Mouse (Mus musculus): ENCODE measurements around the gene Carhsp1. TPM values are rescaled to one million over a fixed set of nuclear protein-coding genes. Genes with fewer than 3 reads are reported as not detected.

Gene Carhsp1
- polyA plus RNA-seq, 1 experiment from 2014 or later = 89.9 TPM

- H3K4me3 ChIP-seq (replicated peaks; ENCODE audit: low read length) = no peak overlapping the region
- no peak overlapping the region for H3K27ac ChIP-seq (ENCODE audit: low read length)
- no peaks in the 10 kb centered on the region for H3K9me3 ChIP-seq (replicated peaks; ENCODE audit: control insufficient read depth, low read length)
- 71% methylated on average over 4 of the region's 4 CpGs for WGBS
- no peaks in the 10 kb centered on the region for H3K36me3 ChIP-seq (ENCODE audit: control insufficient read depth, insufficient read depth, low read length)
- ATAC-seq (ENCODE audit: insufficient read depth, low FRiP score) = no peak
- no peak overlapping the region for H3K4me2 ChIP-seq (ENCODE audit: low read depth, low read length)
- H3K9ac ChIP-seq (ENCODE audit: low read length) = 0 out of 2 replicates have a peak overlapping the region, but pooled peaks have one; percentile 2
- H3K27me3 ChIP-seq (ENCODE audit: control insufficient read depth, insufficient read depth, low read length) = no peaks in the 10 kb centered on the region
- H3K4me1 ChIP-seq (ENCODE audit: control insufficient read depth, insufficient read depth, low read length) = peaks cover 4% of the 10 kb centered on the region
Measured at GRCm38 (mm10) chr16:8678676-8679075, 6.7 kb upstream of the Carhsp1 start.

DNA sequence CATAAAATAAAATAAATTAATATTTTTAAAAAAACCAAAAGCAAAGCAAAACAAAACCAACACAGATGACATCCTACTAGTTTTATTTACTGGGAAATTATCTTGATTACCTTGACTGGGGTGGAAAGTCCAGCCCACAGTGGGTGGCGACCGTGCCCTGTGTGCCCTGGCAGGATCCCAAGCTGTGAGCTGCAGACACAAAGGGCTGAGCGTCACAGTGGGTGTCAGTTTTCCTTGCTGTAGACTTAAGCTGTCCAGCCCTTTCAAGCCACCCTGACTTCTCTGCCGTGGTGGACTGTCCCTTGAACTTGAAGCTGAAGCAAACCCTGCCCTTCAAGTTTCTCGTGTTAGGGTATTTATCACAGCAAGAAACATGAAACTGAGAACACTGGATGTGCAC, 6.1 kb upstream of the Carhsp1 start:
- Histone ChIP-seq H3K4me2 (ENCODE audit: low read depth, low read length) (no peak overlapping the region), H3K9ac (ENCODE audit: low read length) (no peak overlapping the region), H3K36me3 (ENCODE audit: control insufficient read depth, insufficient read depth, low read length) (no peaks in the 10 kb centered on the region), H3K4me1 (ENCODE audit: control insufficient read depth, insufficient read depth, low read length) (peaks cover 4% of the 10 kb centered on the region), H3K27me3 (ENCODE audit: control insufficient read depth, insufficient read depth, low read length) (no peaks in the 10 kb centered on the region), H3K9me3 (replicated peaks; ENCODE audit: control insufficient read depth, low read length) (no peaks in the 10 kb centered on the region), H3K4me3 (replicated peaks; ENCODE audit: low read length) (no peak overlapping the region), H3K27ac (ENCODE audit: low read length) (no peak overlapping the region)
- no peak for ATAC-seq (ENCODE audit: insufficient read depth, low FRiP score)
- 52% methylated on average over 5 of the region's 5 CpGs for WGBS

DNA sequence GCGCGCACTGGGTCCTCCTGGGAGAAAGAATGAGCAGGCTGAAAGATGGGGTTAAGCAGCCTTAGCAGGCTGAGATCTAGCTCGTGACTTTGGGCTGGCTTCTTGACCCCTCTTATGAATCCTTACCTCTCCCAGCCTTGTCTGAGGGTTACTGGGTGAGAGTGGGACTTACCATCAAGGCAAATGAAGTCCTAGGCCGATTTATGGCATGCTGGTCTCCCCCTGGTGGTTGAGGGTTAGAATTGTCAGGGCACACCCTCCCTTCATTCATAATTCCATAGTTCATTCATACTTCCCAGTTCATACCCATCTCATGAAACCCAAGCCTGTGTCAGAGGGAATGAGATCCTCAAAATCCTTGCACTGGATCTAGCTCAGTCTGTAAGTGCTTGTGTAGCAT, 4.8 kb upstream of the Carhsp1 start:
- no peak overlapping the region for H3K9ac ChIP-seq (ENCODE audit: low read length)
- no peak for ATAC-seq (ENCODE audit: insufficient read depth, low FRiP score)
- H3K4me2 ChIP-seq (ENCODE audit: low read depth, low read length) = no peak overlapping the region
- no peaks in the 10 kb centered on the region for H3K36me3 ChIP-seq (ENCODE audit: control insufficient read depth, insufficient read depth, low read length)
- no peak overlapping the region for H3K4me3 ChIP-seq (replicated peaks; ENCODE audit: low read length)
- no peaks in the 10 kb centered on the region for H3K27me3 ChIP-seq (ENCODE audit: control insufficient read depth, insufficient read depth, low read length)
- WGBS = 46% methylated on average over 4 of the region's 4 CpGs
- H3K27ac ChIP-seq (ENCODE audit: low read length) = no peak overlapping the region
- no peaks in the 10 kb centered on the region for H3K9me3 ChIP-seq (replicated peaks; ENCODE audit: control insufficient read depth, low read length)
- peaks cover 4% of the 10 kb centered on the region for H3K4me1 ChIP-seq (ENCODE audit: control insufficient read depth, insufficient read depth, low read length)

GRCm38 (mm10) chr16:8676228-8676627, 4.3 kb upstream of the Carhsp1 start:
- Histone ChIP-seq H3K27ac (ENCODE audit: low read length) (no peak overlapping the region), H3K4me3 (replicated peaks; ENCODE audit: low read length) (no peak overlapping the region), H3K4me1 (ENCODE audit: control insufficient read depth, insufficient read depth, low read length) (peaks cover 4% of the 10 kb centered on the region), H3K4me2 (ENCODE audit: low read depth, low read length) (no peak overlapping the region), H3K9me3 (replicated peaks; ENCODE audit: control insufficient read depth, low read length) (no peaks in the 10 kb centered on the region), H3K27me3 (ENCODE audit: control insufficient read depth, insufficient read depth, low read length) (no peaks in the 10 kb centered on the region), H3K36me3 (ENCODE audit: control insufficient read depth, insufficient read depth, low read length) (no peaks in the 10 kb centered on the region), H3K9ac (ENCODE audit: low read length) (no peak overlapping the region)
- WGBS = 80% methylated on average over 2 of the region's 2 CpGs
- no peak for ATAC-seq (ENCODE audit: insufficient read depth, low FRiP score)

- WGBS = 73% methylated on average over 8 of the region's 8 CpGs
- Histone ChIP-seq H3K4me1 (ENCODE audit: control insufficient read depth, insufficient read depth, low read length) (peaks cover 9% of the 10 kb centered on the region), H3K27me3 (ENCODE audit: control insufficient read depth, insufficient read depth, low read length) (no peaks in the 10 kb centered on the region), H3K9me3 (replicated peaks; ENCODE audit: control insufficient read depth, low read length) (no peaks in the 10 kb centered on the region), H3K9ac (ENCODE audit: low read length) (no peak overlapping the region), H3K27ac (ENCODE audit: low read length) (no peak overlapping the region), H3K36me3 (ENCODE audit: control insufficient read depth, insufficient read depth, low read length) (no peaks in the 10 kb centered on the region), H3K4me3 (replicated peaks; ENCODE audit: low read length) (no peak overlapping the region), H3K4me2 (ENCODE audit: low read depth, low read length) (no peak overlapping the region)
- ATAC-seq (ENCODE audit: insufficient read depth, low FRiP score) = no peak
Measured at GRCm38 (mm10) chr16:8675559-8675958, 3.6 kb upstream of the Carhsp1 start.

- Histone ChIP-seq H3K4me2 (ENCODE audit: low read depth, low read length) (no peak overlapping the region), H3K9ac (ENCODE audit: low read length) (no peak overlapping the region), H3K27me3 (ENCODE audit: control insufficient read depth, insufficient read depth, low read length) (no peaks in the 10 kb centered on the region), H3K36me3 (ENCODE audit: control insufficient read depth, insufficient read depth, low read length) (no peaks in the 10 kb centered on the region), H3K9me3 (replicated peaks; ENCODE audit: control insufficient read depth, low read length) (no peaks in the 10 kb centered on the region), H3K27ac (ENCODE audit: low read length) (no peak overlapping the region), H3K4me1 (ENCODE audit: control insufficient read depth, insufficient read depth, low read length) (peaks cover 23% of the 10 kb centered on the region), H3K4me3 (replicated peaks; ENCODE audit: low read length) (no peak overlapping the region)
- 4% methylated on average over 8 of the region's 8 CpGs for WGBS
- no peak for ATAC-seq (ENCODE audit: insufficient read depth, low FRiP score)
Measured at GRCm38 (mm10) chr16:8674165-8674564, 2.2 kb upstream of the Carhsp1 start.

DNA sequence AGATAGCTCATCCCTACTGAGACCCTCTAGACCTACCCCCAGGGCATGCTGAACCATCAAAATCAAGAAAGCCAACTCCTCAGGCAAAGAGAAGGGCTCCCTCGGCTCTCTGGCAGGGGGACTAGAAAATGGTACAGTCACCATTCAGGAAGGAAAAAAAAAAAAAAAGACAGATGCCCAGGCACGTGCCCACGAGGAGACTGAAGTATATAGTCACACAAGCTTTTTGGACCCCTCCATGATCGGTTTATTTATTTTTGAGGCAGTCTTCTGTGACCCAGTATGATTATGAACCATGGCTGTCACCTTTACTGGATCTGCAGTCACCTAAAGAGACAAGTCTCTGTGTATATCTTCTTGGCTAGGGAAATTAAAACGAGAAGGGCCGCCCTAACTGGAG, 1.4 kb upstream of the Carhsp1 start:
- no peak overlapping the region for H3K4me2 ChIP-seq (ENCODE audit: low read depth, low read length)
- H3K36me3 ChIP-seq (ENCODE audit: control insufficient read depth, insufficient read depth, low read length) = no peaks in the 10 kb centered on the region
- no peak overlapping the region for H3K27ac ChIP-seq (ENCODE audit: low read length)
- no peaks in the 10 kb centered on the region for H3K27me3 ChIP-seq (ENCODE audit: control insufficient read depth, insufficient read depth, low read length)
- H3K9ac ChIP-seq (ENCODE audit: low read length) = no peak overlapping the region
- no peaks in the 10 kb centered on the region for H3K9me3 ChIP-seq (replicated peaks; ENCODE audit: control insufficient read depth, low read length)
- peaks cover 25% of the 10 kb centered on the region for H3K4me1 ChIP-seq (ENCODE audit: control insufficient read depth, insufficient read depth, low read length)
- no peak overlapping the region for H3K4me3 ChIP-seq (replicated peaks; ENCODE audit: low read length)
- 59% methylated on average over 6 of the region's 6 CpGs for WGBS
- ATAC-seq (ENCODE audit: insufficient read depth, low FRiP score) = no peak

- H3K36me3 ChIP-seq (ENCODE audit: control insufficient read depth, insufficient read depth, low read length) = no peaks in the 10 kb centered on the region
- ATAC-seq (ENCODE audit: insufficient read depth, low FRiP score) = no peak
- H3K9ac ChIP-seq (ENCODE audit: low read length) = no peak overlapping the region
- H3K4me1 ChIP-seq (ENCODE audit: control insufficient read depth, insufficient read depth, low read length) = peaks cover 28% of the 10 kb centered on the region
- no peak overlapping the region for H3K4me3 ChIP-seq (replicated peaks; ENCODE audit: low read length)
- peak overlapping the region; percentile 73; the same call in 1 of the 2 replicates for H3K4me2 ChIP-seq (ENCODE audit: low read depth, low read length)
- H3K27ac ChIP-seq (ENCODE audit: low read length) = no peak overlapping the region
- H3K9me3 ChIP-seq (replicated peaks; ENCODE audit: control insufficient read depth, low read length) = no peaks in the 10 kb centered on the region
- H3K27me3 ChIP-seq (ENCODE audit: control insufficient read depth, insufficient read depth, low read length) = no peaks in the 10 kb centered on the region
Measured at GRCm38 (mm10) chr16:8672811-8673210, 856 bp upstream of the Carhsp1 start.

GRCm38 (mm10) chr16:8672350-8672687, 364 bp upstream of the Carhsp1 start:
- Histone ChIP-seq H3K9ac (ENCODE audit: low read length) (peak overlapping the region; percentile 59; the same call in 1 of the 2 replicates), H3K27ac (ENCODE audit: low read length) (0 out of 2 replicates have a peak overlapping the region, but pooled peaks have one; percentile 90), H3K4me3 (replicated peaks; ENCODE audit: low read length) (peak overlapping the region; percentile 77), H3K4me2 (ENCODE audit: low read depth, low read length) (peak overlapping the region; percentile 73), H3K9me3 (replicated peaks; ENCODE audit: control insufficient read depth, low read length) (no peaks in the 10 kb centered on the region), H3K36me3 (ENCODE audit: control insufficient read depth, insufficient read depth, low read length) (no peaks in the 10 kb centered on the region), H3K4me1 (ENCODE audit: control insufficient read depth, insufficient read depth, low read length) (peaks cover 33% of the 10 kb centered on the region), H3K27me3 (ENCODE audit: control insufficient read depth, insufficient read depth, low read length) (no peaks in the 10 kb centered on the region)
- ATAC-seq (ENCODE audit: insufficient read depth, low FRiP score) = no peak
- WGBS = under 1% methylated on average over 18 of the region's 18 CpGs
